Mouse (Mus musculus) cerebellum, adult 18-20 months (tissue): ENCODE measurements around the gene Actbl2.

Experiments
- DNase-seq, 2 experiments: peaks; one replicate each; pipeline ENCODE4 v3.0.0; 2021

Gene Actbl2

GRCm38 (mm10) chr13:111254713-111255112 lies at the start of gene Actbl2:
Gene Actbl2 (plus strand): TSS chr13:111255013.
- DNase-seq, result no peak

DNA sequence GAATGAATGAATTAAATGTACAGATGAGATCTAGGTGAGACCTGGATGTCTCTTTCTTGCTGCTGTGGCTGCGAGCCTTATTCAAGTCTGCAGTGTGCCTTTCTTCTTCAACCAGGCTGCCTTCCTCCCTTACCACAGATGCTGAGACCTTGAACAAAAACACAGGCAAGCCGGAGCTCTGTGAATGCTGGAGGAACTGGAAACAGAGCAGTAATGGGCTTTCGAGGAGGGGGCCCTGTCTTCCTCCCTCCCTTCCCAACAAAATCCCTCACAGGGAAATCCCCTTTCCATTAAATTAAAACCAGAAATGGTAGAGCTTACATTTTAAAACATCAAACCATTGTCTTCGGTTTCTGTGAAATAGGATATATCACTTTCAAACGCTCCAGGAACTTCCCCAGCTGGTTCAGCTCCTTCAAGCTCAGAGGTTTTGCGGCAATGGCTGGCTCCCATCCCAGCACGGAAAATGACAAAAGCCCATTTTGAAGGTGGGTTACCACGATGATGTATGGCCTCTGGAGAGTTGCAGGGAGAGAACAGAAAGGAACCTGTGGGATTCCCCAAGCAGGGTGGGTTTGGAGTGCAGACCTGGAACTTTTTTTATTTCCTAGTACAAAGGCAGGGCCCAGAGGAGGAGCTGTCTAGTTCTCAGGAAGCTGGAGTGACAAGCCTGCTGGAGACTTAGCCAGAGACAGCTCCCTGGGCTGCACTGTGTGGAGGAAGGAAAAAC lies 44.0 kb upstream of the Actbl2 start:
- DNase-seq, result no peak

- DNase-seq, result no peak
Measured at GRCm38 (mm10) chr13:111228768-111229167, 26.0 kb upstream of the Actbl2 start.

GRCm38 (mm10) chr13:111229541-111229940 lies 25.3 kb upstream of the Actbl2 start:
- no peak for DNase-seq

GRCm38 (mm10) chr13:111232416-111232815 lies 22.4 kb upstream of the Actbl2 start:
- DNase-seq, result peak; percentile 35 to 58

- DNase-seq, result no peak
Measured at GRCm38 (mm10) chr13:111233356-111233755, 21.5 kb upstream of the Actbl2 start.

- DNase-seq, result no peak
Measured at GRCm38 (mm10) chr13:111234573-111234972, 20.2 kb upstream of the Actbl2 start.

DNA sequence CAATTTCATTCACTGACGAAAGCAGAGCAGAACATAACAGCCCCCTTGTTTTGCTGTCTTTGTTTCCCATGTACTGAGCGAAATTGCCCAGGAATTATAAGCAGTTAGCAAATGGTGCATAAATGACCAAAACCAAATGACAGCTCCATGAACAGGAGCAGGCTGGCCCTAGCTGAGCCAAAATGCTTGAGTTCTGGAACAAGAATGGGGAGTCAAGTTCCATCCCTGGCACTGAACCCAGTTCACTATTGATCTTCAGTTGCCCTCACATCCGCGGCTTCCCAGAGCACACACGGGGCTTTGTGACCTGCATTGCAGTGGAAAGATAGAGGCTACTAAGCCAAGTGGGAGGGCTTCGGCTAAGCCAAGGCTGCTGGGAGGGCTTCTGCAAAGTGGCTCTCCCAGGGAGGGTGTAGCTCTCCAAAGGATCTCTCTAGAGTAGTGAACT lies 19.1 kb upstream of the Actbl2 start:
- peak; percentile 22 to 28 for DNase-seq

DNA sequence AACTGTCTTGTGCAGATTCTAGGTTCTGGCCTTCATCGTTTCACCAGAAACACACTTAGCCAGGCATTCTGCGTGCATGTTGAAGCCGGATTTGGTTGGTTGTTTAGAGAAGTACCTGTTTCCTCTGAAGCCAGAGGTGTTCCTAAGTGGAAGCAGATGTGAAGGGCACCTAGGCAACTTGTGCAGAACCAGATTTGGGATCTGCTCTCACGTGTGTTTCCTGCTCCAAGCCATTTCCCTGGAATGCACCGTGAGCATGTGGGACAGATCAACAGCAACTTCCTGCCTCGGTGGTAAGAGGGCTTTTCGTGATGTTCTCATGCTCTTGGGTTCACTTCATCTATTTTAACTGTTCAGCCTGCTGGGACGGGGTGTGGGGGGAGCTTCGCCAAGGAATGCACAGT lies 18.4 kb upstream of the Actbl2 start:
- DNase-seq, result no peak

- DNase-seq, result no peak
Measured at GRCm38 (mm10) chr13:111237296-111237695, 17.5 kb upstream of the Actbl2 start.

DNA sequence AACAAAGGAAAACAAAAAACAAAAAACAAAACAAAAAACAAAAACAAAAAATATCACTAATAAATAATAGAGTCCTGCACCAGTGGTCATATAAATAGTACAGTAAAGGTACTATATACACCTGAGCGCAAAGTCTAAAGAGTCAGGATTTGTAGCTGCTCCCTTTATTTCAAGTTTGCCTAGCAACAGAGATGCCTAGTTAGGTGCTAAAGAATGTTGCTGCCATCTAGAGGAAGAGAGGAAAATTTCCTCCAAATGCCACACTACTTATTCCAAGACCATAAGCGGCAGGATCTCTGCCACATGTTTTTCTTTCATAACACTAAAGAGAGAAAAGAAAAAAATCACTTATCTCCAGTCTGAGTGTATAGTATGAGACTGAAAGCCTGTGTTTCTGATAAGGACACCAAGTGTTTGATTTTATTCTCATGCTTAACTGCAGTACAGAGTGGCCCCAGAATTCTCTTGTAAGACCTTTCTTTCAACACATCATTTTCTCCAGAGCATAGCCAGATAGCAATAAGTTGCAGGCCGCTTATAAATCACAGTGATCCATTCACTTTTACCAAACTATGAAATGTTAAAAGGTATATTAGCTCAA lies 16.8 kb upstream of the Actbl2 start:
- peak in 1 of 2 experiments; percentile 18 for DNase-seq

GRCm38 (mm10) chr13:111251106-111251505 lies 3.7 kb upstream of the Actbl2 start:
- no peak for DNase-seq

DNA sequence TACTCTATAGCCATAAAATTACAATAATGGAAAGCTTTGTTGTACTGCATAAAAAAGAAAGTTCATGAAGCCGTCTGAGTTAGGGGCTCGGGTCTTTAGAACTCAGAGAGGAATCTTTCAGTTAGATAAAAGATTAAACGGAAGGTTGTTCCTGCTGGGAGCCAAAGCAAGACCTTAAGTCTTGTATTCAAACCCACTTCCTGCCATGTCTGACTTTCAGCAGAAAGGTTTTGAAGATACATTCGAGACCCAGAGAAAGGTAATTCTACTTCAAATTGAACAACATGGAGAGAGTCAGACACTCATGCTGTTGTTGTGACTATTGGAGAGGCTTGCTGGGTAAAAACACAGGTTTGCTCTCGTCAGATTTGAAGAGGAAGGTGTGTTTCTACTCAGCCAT lies 3.0 kb upstream of the Actbl2 start:
- DNase-seq, result no peak

DNA sequence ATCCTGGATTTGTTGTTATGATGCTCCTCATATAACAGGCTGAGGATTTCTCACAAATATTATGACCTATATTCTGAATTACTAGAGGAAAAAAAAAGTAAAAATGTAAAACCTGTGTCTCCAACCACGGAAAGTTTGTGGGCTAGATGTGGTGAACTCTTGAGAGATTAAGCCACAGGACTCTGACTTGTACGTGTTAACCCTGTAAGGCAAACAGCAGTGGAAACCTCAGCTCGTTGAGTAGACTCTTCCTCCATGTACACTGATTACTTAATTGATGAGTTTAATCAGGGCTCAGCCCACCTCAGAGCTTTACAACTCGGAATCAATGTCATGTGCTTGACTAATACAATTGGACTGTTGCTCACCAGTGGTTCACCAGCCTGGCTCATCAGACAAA lies 3.2 kb downstream of the Actbl2 start:
- no peak for DNase-seq

DNA sequence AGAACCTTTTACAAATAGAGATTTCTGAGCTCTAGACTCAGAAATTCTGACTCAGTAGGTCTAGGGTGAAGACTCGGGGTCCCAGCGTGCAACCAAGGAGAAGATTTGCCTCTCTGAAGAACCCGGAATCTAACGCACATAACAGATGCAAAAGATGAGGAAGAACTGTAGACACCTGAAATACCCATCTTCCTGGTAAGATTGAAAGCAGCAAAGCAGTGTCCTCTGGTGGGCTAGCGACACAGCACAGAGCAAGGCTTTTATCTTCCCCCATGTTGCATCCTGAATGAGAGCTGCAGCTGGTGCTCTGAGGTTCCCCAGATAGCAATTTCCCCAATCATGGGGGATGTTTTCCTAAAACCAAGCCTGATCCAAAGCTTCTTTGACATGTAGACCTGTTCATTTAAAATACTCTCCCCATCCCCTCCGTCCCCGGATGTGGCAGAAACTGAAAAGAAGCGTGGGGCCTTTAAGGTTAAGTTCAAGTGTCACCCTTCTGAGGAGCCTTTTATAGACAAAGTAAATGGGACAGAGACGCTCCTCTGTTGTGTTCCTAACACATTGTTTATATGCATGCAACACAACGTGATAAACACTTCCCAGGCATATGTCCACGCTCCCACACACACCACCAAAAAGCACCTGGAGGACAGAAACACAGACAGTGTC lies 3.7 kb downstream of the Actbl2 start:
- DNase-seq, result no peak

DNA sequence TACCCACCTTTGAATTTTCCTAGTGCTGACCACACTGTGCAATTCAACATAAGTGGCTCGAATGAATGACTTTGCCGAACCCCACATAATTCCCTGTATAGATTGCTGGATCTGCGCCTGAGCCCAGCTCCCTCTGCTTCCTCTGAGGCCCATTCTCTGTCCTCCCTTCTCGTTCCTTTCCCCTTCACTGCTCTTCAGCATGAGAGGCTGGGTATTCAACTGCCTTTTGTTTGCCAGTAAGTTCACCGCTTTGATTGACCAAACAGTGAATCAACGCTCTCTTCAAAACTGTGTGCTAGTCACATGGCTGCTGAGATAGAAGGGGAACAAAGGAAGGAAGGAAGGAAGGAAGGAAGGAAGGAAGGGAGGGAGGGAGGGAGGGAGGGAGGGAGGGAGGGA lies 4.3 kb downstream of the Actbl2 start:
- no peak for DNase-seq

- DNase-seq, result no peak
Measured at GRCm38 (mm10) chr13:111259711-111260110, 4.9 kb downstream of the Actbl2 start.

DNA sequence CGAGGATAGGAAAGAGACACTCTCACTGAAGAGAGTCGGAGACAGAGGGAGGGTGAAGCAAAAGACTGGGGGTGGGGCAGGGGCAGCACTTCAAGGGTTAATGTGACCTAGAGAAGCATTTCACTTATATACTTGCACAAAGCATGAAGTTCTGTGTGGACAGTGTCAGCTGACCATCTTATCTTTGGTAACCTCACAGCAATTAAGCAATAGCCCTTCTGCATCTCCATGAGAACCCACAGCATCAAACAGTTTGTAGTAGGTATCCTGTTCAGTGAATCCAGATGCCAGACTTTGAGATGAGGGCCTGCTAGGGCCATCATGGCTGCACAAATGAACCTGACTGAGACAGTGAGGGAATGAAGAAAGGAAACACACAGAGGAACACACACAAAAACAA lies 8.4 kb downstream of the Actbl2 start:
- DNase-seq, result no peak

- DNase-seq, result no peak
Measured at GRCm38 (mm10) chr13:111263758-111264157, 8.9 kb downstream of the Actbl2 start.

GRCm38 (mm10) chr13:111265231-111266000 lies 10.6 kb downstream of the Actbl2 start:
- no peak for DNase-seq

GRCm38 (mm10) chr13:111266855-111267254 lies 12.0 kb downstream of the Actbl2 start:
- no peak for DNase-seq

- DNase-seq, result no peak
Measured at GRCm38 (mm10) chr13:111268992-111269391, 14.2 kb downstream of the Actbl2 start.

GRCm38 (mm10) chr13:111269789-111270335 lies 15.0 kb downstream of the Actbl2 start:
- no peak for DNase-seq
